Mouse (Mus musculus): ENCODE results near the gene Vcl. TPM values are rescaled to one million over a fixed set of nuclear protein-coding genes. Genes with fewer than 3 reads are reported as not detected.
A peak's percentile ranks its signal among the peaks of the same experiment; 100 is the strongest.

Gene Vcl
- total and polyA plus RNA-seq, 2 experiments: 9.5 to 12.1 TPM

DNA sequence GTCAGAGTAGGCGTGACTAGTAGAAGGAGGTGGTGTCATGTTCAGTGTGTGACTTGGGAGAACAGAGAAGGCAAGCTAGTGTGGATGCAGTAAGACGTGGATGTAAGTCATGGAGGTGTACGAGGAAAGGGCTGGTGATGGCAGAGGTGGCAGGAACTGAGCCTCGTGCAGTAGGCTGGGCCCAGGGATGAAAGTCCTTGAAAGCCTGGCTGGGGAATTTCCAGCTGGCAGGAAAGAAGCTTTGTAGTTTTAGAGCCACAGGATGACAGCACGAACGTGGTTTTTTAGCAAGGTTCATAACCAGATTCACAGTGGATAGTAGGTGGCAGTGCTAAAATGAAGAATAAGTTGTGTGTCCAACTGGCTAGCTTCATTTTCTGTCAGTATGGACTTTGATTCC, 41.2 kb downstream of the Vcl start:
- Histone ChIP-seq H3K27ac (replicated peaks; ENCODE audit: insufficient read depth, low read depth, low read length) (peak overlapping the region; percentile 1; the same call in 1 of the 2 replicates), H3K4me1 (ENCODE audit: control insufficient read depth, insufficient read depth, low read length) (peaks cover 14% of the 10 kb centered on the region), H3K9ac (ENCODE audit: low read depth, low read length) (no peak overlapping the region), H3K4me3 (ENCODE audit: insufficient read depth, low read depth, low read length) (no peak overlapping the region), H3K36me3 (ENCODE audit: control insufficient read depth, insufficient read depth, low read length) (no peaks in the 10 kb centered on the region; the same call in 1 of the 2 replicates), H3K27me3 (ENCODE audit: control insufficient read depth, insufficient read depth, low read length) (no peaks in the 10 kb centered on the region), H3K79me2 (ENCODE audit: control insufficient read depth, insufficient read depth, low read length) (peaks cover 9% of the 10 kb centered on the region; the same call in 1 of the 2 replicates)
- peak; percentile 85 for DNase-seq (ENCODE audit: extremely low read depth, low read depth, low spot score)
- WGBS: 15% methylated on average over 6 of the region's 6 CpGs
- TF ChIP-seq POLR2A (IDR thresholded peaks at IDR 0.05; ENCODE audit: extremely low read depth, insufficient read depth, low read length) (no peak), CTCF (IDR thresholded peaks at IDR 0.05; ENCODE audit: low read depth, low read length) (no peak)

DNA sequence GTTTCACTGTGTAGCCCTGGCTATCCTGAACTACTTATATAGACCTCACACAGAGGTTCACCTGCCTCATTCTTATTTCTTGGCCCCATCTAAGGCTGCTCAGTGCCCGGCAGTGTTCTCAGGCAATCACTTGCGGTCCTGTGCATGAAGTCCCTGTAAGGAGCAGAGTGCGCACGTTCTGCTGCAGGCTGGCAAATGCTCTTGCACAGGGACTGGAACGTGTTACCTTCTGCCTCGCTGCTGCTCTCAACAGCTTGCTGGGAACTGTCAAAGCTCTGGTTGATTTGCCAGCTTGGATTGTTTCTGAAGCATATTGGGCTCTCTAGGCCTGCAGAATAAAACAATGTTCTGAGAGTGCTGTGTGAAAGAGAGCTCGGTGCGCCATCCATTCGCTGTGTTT, 41.7 kb downstream of the Vcl start:
- no peaks in the 10 kb centered on the region; the same call in 1 of the 2 replicates for H3K36me3 ChIP-seq (ENCODE audit: control insufficient read depth, insufficient read depth, low read length)
- peaks cover 14% of the 10 kb centered on the region for H3K4me1 ChIP-seq (ENCODE audit: control insufficient read depth, insufficient read depth, low read length)
- H3K79me2 ChIP-seq (ENCODE audit: control insufficient read depth, insufficient read depth, low read length): peaks cover 9% of the 10 kb centered on the region; the same call in 1 of the 2 replicates
- no peak overlapping the region for H3K9ac ChIP-seq (ENCODE audit: low read depth, low read length)
- no peak overlapping the region for H3K27ac ChIP-seq (replicated peaks; ENCODE audit: insufficient read depth, low read depth, low read length)
- no peaks in the 10 kb centered on the region for H3K27me3 ChIP-seq (ENCODE audit: control insufficient read depth, insufficient read depth, low read length)
- H3K4me3 ChIP-seq (ENCODE audit: insufficient read depth, low read depth, low read length): no peak overlapping the region
- WGBS: 67% methylated on average over 9 of the region's 9 CpGs
- TF ChIP-seq CTCF (IDR thresholded peaks at IDR 0.05; ENCODE audit: low read depth, low read length): no peak
- TF ChIP-seq POLR2A (IDR thresholded peaks at IDR 0.05; ENCODE audit: extremely low read depth, insufficient read depth, low read length): no peak
- DNase-seq (ENCODE audit: extremely low read depth, low read depth, low spot score): no peak

DNA sequence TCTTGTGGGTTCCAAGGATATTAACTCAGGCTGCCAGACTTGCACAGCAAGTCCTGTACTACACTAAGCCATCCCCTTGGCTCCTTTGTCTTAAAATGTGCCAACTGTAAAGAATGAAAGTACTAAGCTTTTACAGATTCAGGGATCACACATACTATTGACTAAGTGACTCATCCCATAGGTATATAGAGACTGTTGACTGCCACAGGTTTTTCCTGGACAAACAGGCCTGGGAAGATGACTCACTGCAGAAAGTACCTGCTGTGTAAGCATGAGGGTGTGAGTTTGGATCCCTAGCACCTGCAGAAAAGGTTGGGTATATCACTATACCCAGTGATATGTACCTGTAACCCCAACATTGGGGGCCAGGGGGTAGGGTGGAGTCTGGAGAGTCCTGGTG, 44.6 kb downstream of the Vcl start:
- TF ChIP-seq CTCF (IDR thresholded peaks at IDR 0.05; ENCODE audit: low read depth, low read length) (no peak), POLR2A (IDR thresholded peaks at IDR 0.05; ENCODE audit: extremely low read depth, insufficient read depth, low read length) (no peak)
- no peak overlapping the region for H3K9ac ChIP-seq (ENCODE audit: low read depth, low read length)
- DNase-seq (ENCODE audit: extremely low read depth, low read depth, low spot score): no peak
- H3K27ac ChIP-seq (replicated peaks; ENCODE audit: insufficient read depth, low read depth, low read length): no peak overlapping the region
- peaks cover 5% of the 10 kb centered on the region; the same call in 1 of the 2 replicates for H3K79me2 ChIP-seq (ENCODE audit: control insufficient read depth, insufficient read depth, low read length)
- no peaks in the 10 kb centered on the region for H3K27me3 ChIP-seq (ENCODE audit: control insufficient read depth, insufficient read depth, low read length)
- H3K4me3 ChIP-seq (ENCODE audit: insufficient read depth, low read depth, low read length): no peak overlapping the region
- H3K4me1 ChIP-seq (ENCODE audit: control insufficient read depth, insufficient read depth, low read length): peaks cover 15% of the 10 kb centered on the region
- H3K36me3 ChIP-seq (ENCODE audit: control insufficient read depth, insufficient read depth, low read length): peaks cover 2% of the 10 kb centered on the region

GRCm38 (mm10) chr14:20976741-20977140, 47.5 kb downstream of the Vcl start:
- TF ChIP-seq CTCF (IDR thresholded peaks at IDR 0.05; ENCODE audit: low read depth, low read length) (no peak), POLR2A (IDR thresholded peaks at IDR 0.05; ENCODE audit: extremely low read depth, insufficient read depth, low read length) (no peak)
- Histone ChIP-seq H3K36me3 (ENCODE audit: control insufficient read depth, insufficient read depth, low read length) (peaks cover 2% of the 10 kb centered on the region), H3K79me2 (ENCODE audit: control insufficient read depth, insufficient read depth, low read length) (peaks cover 9% of the 10 kb centered on the region; the same call in 1 of the 2 replicates), H3K27me3 (ENCODE audit: control insufficient read depth, insufficient read depth, low read length) (no peaks in the 10 kb centered on the region), H3K9ac (ENCODE audit: low read depth, low read length) (no peak overlapping the region), H3K4me3 (ENCODE audit: insufficient read depth, low read depth, low read length) (no peak overlapping the region), H3K4me1 (ENCODE audit: control insufficient read depth, insufficient read depth, low read length) (peaks cover 4% of the 10 kb centered on the region; the same call in 1 of the 2 replicates), H3K27ac (replicated peaks; ENCODE audit: insufficient read depth, low read depth, low read length) (no peak overlapping the region)
- DNase-seq (ENCODE audit: extremely low read depth, low read depth, low spot score): no peak
- WGBS: 62% methylated on average over 1 of the region's 1 CpGs

DNA sequence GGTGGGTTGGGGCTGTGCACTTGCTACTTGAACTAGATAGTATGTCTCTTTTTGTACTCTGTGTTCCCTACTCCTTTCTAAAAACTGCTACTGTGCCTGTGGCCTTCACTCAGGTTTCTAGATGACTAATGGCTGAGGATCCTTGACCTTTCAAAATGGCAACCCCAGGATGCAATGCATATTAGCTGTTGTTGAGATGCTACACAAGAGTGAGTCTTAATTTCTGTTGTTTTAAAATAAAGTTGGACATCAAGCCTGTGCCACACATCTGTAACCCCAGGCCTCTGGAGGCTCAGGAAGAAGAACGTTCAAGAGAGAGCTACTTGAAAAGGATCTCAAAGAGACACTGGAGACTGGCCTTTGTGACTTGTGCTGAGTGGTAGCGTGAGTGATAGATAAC, 48.5 kb downstream of the Vcl start:
- Histone ChIP-seq H3K27ac (replicated peaks; ENCODE audit: insufficient read depth, low read depth, low read length) (no peak overlapping the region), H3K79me2 (ENCODE audit: control insufficient read depth, insufficient read depth, low read length) (peaks cover 12% of the 10 kb centered on the region; the same call in 1 of the 2 replicates), H3K4me1 (ENCODE audit: control insufficient read depth, insufficient read depth, low read length) (peaks cover 4% of the 10 kb centered on the region; the same call in 1 of the 2 replicates), H3K9ac (ENCODE audit: low read depth, low read length) (no peak overlapping the region), H3K36me3 (ENCODE audit: control insufficient read depth, insufficient read depth, low read length) (peaks cover 7% of the 10 kb centered on the region), H3K4me3 (ENCODE audit: insufficient read depth, low read depth, low read length) (no peak overlapping the region), H3K27me3 (ENCODE audit: control insufficient read depth, insufficient read depth, low read length) (no peaks in the 10 kb centered on the region)
- TF ChIP-seq CTCF (IDR thresholded peaks at IDR 0.05; ENCODE audit: low read depth, low read length) (no peak), POLR2A (IDR thresholded peaks at IDR 0.05; ENCODE audit: extremely low read depth, insufficient read depth, low read length) (no peak)
- DNase-seq (ENCODE audit: extremely low read depth, low read depth, low spot score): no peak
- WGBS: 78% methylated on average over 2 of the region's 2 CpGs

DNA sequence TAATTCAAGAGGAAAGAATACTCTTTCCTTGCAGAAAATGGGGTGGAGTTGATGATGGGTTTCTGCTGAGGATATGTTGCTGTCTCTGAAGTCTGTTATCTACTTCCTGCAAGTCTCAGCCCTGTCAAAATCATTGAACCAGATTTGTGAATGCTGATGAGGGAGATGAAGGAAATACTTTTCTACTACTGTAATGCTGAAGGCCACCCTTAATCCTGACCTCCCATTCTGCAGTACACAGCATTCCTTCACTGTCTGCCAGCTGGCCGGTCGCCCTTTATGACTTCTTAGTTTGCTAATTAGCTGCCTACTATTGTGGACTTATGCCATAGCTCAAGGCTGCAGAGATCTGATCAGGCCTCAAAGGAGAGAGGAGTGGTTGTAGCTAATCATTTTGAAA, 54.6 kb downstream of the Vcl start:
- H3K9ac ChIP-seq (ENCODE audit: low read depth, low read length): no peak overlapping the region
- no peaks in the 10 kb centered on the region for H3K27me3 ChIP-seq (ENCODE audit: control insufficient read depth, insufficient read depth, low read length)
- H3K4me3 ChIP-seq (ENCODE audit: insufficient read depth, low read depth, low read length): no peak overlapping the region
- WGBS: 58% methylated on average over 2 of the region's 2 CpGs
- H3K27ac ChIP-seq (replicated peaks; ENCODE audit: insufficient read depth, low read depth, low read length): no peak overlapping the region
- TF ChIP-seq CTCF (IDR thresholded peaks at IDR 0.05; ENCODE audit: low read depth, low read length) (no peak), POLR2A (IDR thresholded peaks at IDR 0.05; ENCODE audit: extremely low read depth, insufficient read depth, low read length) (no peak)
- H3K36me3 ChIP-seq (ENCODE audit: control insufficient read depth, insufficient read depth, low read length): peaks cover 27% of the 10 kb centered on the region
- peaks cover 7% of the 10 kb centered on the region; the same call in 1 of the 2 replicates for H3K79me2 ChIP-seq (ENCODE audit: control insufficient read depth, insufficient read depth, low read length)
- peaks cover 12% of the 10 kb centered on the region for H3K4me1 ChIP-seq (ENCODE audit: control insufficient read depth, insufficient read depth, low read length)
- DNase-seq (ENCODE audit: extremely low read depth, low read depth, low spot score): peak; percentile 73
